Mouse (Mus musculus) monocyte, adult 2 months (primary cell): ENCODE measurements at regions not wholly inside any gene's neighbourhood (a gene's known extent, or its start where the extent isn't known, plus 50 kb on each side); places are given as distances from the start of the nearest gene placed in this dataset.

Source experiments
- DNase-seq, 2 experiments: peaks; one replicate each; pipeline ENCODE4 v3.0.0; 2022; ENCODE audit warnings: low spot score in 2 of 2, low read depth in 1 of 2

DNA sequence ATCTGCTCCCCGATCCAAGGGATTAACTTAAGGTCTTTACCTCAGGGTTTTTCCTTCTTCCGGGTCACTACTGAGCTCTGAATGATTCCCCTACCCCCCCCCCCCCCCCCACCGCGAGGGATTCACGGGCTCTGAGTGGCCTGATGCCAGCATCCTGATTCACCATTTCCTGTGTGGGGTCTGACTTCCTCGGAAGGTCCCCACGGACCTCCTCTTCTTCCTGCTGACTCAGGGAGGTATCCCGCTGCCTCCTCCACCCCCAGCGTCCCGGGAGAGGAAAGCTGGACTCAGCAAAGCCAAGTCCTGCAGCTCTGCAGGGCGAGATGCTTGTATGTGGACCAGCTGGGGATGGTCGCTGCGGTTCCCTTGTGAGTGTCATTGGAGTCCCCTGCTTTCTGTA lies 110.5 kb upstream of the Zfp217 start:
- DNase-seq: no peak

- DNase-seq: no peak
Measured at GRCm38 (mm10) chr2:170257671-170258235, 109.8 kb upstream of the Zfp217 start.

DNA sequence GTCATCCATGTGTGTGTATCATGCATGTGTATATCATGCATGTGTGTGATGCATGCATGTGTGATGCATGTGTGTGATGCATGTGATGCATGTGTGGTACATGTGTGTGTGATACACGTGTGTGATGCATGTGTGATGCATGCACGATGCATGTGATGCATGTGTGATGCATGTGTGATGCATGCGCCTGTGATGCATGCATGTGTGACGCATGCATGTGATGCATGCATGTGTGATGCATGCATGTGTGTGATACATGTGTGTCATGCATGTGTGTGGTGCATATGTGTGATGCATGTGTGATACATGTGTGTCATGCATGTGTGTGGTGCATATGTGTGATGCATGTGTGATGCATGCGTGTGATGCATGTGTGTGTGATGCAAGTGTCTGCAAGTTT lies 108.1 kb upstream of the Zfp217 start:
- DNase-seq: no peak

DNA sequence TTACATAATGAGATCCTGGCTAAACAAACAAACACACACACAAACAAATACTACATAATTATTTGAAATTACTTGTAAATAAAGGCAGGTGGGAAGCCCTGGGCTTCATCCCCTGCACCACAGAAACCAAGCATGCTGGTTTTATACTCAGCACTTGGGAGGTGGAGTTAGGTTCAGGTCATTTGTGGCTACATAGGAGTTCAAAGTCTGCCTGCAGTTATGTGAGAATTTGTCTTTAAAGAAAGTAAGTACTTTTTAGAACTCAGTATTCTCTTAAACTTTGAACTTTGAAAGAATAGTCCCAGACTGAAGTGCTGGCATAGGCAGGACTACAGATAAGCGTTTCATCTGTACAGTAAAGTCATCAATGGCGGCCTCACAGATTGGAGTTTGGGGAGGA lies 107.6 kb upstream of the Zfp217 start:
- DNase-seq: no peak

DNA sequence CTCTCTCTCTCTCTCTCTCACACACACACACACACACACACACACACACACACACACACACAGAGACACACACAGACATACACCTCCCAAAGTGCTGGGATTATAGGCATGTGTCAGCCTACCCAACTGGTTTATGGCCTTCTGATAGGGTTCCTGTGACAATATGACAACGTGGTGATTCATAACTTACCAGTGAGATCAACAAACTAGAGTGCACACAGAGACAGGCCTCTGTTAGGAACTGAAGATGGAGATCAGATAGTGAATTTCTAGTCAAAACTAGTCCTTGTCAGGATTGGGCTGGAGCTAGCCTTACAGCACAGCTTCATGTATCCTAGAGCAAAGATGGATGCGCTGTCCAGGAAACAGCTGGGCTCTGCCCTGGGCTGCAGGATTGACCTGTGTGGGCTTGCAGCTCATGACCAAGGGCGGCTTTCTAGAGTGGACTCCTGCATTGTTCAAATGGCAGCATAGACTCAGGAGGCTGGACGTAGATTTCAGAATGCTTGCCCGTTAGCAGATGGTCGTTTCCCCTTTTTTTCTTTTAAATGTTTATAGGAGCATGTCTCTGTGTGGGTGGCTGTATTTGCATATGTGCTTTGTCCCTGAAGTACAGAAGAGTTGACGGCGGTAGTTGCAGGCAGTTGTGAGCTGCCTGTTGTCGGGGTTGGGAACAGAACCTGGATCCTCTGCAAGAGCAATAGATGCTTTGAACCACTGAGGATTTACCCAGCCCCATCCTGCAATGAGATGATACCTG lies 106.0 kb upstream of the Zfp217 start:
- DNase-seq: no peak

GRCm38 (mm10) chr2:170252255-170253034 lies 104.5 kb upstream of the Zfp217 start:
- DNase-seq: peak; percentile 64 to 69

GRCm38 (mm10) chr2:170250680-170251079 lies 102.8 kb upstream of the Zfp217 start:
- DNase-seq: no peak

- DNase-seq: no peak
Measured at GRCm38 (mm10) chr2:170247702-170248445, 100.0 kb upstream of the Zfp217 start.

DNA sequence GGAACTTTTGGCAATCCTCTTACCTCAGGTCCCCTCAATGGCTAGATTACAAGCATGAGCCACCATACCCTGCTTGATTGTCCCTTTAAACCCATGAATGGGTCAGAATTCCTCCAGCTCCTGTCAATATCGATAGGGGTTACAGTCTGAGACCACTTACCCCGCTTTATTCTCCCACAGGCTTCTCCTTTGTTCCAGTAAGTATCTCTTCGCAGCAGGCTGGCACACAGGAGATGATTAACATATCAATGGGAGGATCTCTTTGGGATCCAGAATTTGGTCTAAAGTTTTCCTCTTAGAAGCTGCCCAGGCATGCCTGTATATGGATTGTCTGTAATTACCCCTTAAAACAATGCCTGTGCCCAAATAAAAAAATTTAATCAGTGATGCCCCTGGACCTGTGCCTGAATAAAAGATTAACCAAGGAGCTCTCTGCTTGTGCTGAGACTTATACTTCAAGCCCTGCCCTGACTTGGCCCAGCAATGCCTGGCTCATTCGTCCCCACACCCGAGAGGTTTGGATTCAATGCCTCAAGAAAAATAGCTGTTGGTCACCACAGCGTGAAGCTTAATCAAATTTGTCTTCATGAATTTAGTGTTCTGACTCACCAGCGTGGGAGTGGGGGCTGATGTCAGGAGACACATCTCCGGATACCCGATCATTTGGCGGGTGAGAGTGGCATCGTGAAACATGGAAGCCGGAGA lies 97.9 kb upstream of the Zfp217 start:
- DNase-seq: no peak

DNA sequence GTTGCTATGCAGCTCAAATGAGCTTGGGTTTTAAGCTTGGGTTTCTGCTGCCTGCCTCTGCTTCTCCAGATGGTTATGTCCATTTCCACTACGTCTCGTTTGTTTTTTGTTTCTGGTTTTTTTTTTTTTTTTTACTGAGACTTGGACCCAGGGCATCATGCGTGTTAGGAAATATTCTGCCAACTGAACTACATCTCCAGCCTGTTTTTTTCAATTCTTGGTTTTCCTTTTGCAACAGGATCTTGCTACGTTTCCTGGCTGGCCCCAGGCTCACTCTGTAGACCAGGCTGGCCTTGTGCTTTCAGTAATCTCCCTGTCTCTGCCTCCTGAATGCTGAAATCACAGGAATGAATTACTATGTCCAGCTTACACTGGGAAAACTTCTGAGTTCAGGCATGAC lies 96.2 kb upstream of the Zfp217 start:
- DNase-seq: no peak

- DNase-seq: no peak
Measured at GRCm38 (mm10) chr2:170237959-170238358, 90.1 kb upstream of the Zfp217 start.

DNA sequence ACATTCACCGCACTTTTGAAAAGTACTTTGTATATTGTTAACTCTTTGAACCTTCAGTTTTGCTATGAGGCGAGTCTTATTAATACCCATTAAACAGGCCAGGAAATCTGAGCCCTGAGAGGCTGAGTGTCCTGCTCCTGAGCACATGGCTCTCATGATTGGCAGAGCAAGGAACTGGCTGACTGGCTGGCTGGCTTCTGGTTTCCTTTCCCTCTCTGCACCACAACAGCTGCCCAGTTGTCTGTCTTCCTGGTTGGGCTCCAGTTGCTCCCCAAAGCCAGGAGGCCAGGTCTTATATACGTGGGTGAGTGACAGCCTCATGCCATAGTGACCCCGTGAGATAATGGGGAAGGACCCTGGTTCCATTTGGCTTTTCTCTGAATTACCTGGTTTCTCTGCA lies 85.5 kb upstream of the Zfp217 start:
- no peak for DNase-seq

GRCm38 (mm10) chr2:170229461-170230080 lies 81.7 kb upstream of the Zfp217 start:
- no peak for DNase-seq

GRCm38 (mm10) chr2:170228318-170228994 lies 80.6 kb upstream of the Zfp217 start:
- no peak for DNase-seq

DNA sequence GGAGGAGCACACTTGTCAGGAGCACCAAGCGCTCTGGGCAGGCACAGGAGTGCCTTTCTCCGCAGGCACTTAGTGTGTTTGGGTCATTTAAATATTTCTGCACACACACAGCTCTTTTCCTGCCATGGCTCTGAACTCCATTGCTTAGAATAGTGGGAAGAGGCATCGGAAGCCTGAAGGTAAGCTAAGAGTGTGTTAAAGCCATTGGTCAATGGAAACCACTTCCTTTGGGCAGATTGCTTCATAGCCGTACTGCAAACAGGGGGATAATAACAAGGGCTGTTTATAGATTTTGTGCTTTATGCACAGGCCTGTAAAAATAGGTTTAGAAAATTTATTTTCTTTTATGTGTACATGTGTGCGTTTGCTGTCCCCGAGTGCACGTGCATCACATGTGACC lies 76.0 kb upstream of the Zfp217 start:
- no peak for DNase-seq

DNA sequence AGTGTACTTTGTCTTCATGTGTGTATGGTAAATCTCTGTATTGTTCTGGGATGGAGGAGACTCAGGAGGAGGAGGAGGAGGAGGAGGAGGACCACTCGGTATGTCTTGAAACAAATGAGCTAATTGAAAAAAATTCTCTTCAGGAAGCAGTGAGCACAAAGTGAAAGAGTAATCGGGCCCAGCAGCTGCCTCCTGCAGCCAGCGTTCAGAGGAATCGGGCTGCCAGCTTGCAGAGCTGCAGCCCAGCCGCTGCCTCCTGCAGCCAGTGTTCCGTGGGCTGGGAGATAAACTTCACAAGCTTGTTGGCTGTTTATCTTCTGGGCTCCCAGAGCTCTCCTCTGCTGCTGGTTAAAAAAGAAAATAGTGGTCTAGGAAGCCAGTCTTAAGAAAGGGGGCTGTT lies 74.9 kb upstream of the Zfp217 start:
- no peak for DNase-seq

- DNase-seq: no peak
Measured at GRCm38 (mm10) chr2:170221994-170222535, 74.2 kb upstream of the Zfp217 start.

- DNase-seq: peak; percentile 44 to 45
Measured at GRCm38 (mm10) chr2:170220871-170221369, 73.0 kb upstream of the Zfp217 start.

- DNase-seq: no peak
Measured at GRCm38 (mm10) chr2:170220443-170220842, 72.5 kb upstream of the Zfp217 start.
